Mouse (Mus musculus): Measurements from ENCODE around the gene Themis2. TPM values are rescaled to one million over a fixed set of nuclear protein-coding genes. Genes with fewer than 3 reads are reported as not detected.
"Not testable (repeated sequence)": the region's sequence is repeated elsewhere in the genome, so short reads cannot be mapped to it uniquely, and the experiment has no call there.

The Themis2 gene
- polyA plus RNA-seq, 1 experiment from 2014 or later, result 0.71 TPM

DNA sequence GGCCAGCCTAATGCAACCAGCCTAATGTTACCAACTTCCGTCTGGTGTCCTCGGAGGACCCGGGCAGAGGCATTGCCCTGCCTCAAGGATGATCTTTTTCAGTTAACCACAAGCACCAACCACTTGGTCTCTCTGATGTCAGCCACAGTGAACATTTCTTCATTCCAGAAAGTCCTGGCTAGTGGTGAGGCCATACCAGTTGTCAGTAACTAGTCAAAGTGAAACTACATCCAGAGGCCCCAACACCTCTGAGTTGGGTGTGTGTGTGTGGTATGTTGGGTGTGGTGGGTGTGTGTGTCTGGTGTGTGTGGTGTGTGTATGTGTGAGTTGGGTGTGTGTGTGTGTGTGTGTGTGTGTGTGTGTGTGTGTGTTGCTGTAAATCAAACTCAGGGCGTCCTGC is 47.4 kb downstream of the Themis2 start:
- ATAC-seq (ENCODE audit: low FRiP score), result no peak
- WGBS, result 94% methylated on average over 4 of the region's 4 CpGs
- H3K9ac ChIP-seq, result no peak overlapping the region
- H3K4me1 ChIP-seq (replicated peaks; ENCODE audit: control insufficient read depth, insufficient read depth, low read length), result peaks cover 9% of the 10 kb centered on the region
- no peak overlapping the region for H3K4me2 ChIP-seq (replicated peaks)
- no peak overlapping the region for H3K4me3 ChIP-seq (replicated peaks; ENCODE audit: low read length)
- no peak for DNase-seq (ENCODE audit: low spot score)
- H3K27me3 ChIP-seq (ENCODE audit: control insufficient read depth, insufficient read depth, low read length), result no peaks in the 10 kb centered on the region
- H3K36me3 ChIP-seq (replicated peaks; ENCODE audit: control insufficient read depth, insufficient read depth), result no peaks in the 10 kb centered on the region
- H3K27ac ChIP-seq, result no peak overlapping the region
- no peaks in the 10 kb centered on the region for H3K9me3 ChIP-seq (ENCODE audit: control insufficient read depth, low read length)

DNA sequence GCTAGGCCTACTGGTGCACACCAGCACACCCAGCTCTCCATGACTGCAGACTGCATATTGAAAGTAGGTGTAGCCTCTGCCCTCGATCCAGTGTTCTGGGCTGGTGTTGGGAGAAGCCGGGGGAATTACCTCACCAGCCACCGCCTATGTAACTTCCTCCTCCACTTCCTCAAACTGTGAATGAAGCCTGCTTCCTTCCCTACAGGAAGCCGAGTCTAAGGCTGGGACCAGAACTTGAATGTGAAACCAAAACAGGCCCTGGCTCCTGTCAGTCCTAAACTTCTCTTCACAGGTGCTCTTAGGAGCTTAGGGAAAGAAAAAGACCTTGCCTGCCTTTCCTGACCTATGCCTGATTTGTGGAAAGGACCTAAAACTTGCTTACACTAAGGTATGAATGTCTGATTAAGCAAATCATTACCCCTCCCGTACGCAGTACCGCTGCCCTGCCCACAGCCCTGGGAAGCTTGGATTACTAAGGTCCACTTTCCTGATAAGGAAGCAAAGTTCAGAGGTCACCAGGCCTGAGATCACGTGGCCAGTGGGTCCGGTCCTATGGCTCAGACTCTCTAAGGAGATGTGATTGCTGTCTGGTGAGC is 48.4 kb downstream of the Themis2 start:
- Histone ChIP-seq H3K27me3 (ENCODE audit: control insufficient read depth, insufficient read depth, low read length) (no peaks in the 10 kb centered on the region), H3K4me2 (replicated peaks) (no peak overlapping the region), H3K9me3 (ENCODE audit: control insufficient read depth, low read length) (no peaks in the 10 kb centered on the region), H3K27ac (no peak overlapping the region), H3K9ac (no peak overlapping the region), H3K36me3 (replicated peaks; ENCODE audit: control insufficient read depth, insufficient read depth) (no peaks in the 10 kb centered on the region), H3K4me3 (replicated peaks; ENCODE audit: low read length) (no peak overlapping the region), H3K4me1 (replicated peaks; ENCODE audit: control insufficient read depth, insufficient read depth, low read length) (peaks cover 14% of the 10 kb centered on the region)
- DNase-seq (ENCODE audit: low spot score) (no peak), ATAC-seq (ENCODE audit: low FRiP score) (no peak)
- 77% methylated on average over 9 of the region's 9 CpGs for WGBS

DNA sequence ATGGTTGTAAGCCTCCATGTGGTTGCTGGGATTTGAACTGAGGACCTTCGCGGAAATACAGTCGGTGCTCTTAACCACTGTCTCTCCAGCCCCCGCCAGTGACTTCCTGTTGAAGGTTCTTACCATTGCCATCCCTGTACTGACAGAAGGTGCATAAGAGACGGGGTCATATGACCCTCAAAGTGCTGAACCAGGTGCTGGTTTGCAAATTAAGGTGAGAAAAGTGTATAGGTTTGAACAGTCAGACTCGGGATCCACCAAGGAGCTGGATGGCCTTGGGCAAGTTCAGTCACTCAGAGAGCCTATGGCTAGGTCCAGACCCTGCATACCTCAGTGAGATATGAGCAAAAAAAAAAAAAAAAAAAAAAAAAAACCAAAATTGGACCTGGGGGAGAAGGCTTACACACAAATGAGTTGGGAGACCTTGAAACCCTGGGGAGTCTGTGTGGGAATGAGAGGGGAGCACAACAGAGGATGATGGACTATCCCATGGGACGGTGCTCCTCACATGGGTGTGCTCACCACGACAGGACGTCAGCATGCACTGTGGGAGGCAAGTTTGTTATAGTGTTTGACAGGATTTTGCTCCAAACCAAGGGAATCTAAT is 49.2 kb downstream of the Themis2 start:
- no peak for DNase-seq (ENCODE audit: low spot score)
- no peak overlapping the region for H3K4me3 ChIP-seq (replicated peaks; ENCODE audit: low read length)
- H3K27ac ChIP-seq, result no peak overlapping the region
- WGBS, result 82% methylated on average over 9 of the region's 9 CpGs
- no peaks in the 10 kb centered on the region for H3K36me3 ChIP-seq (replicated peaks; ENCODE audit: control insufficient read depth, insufficient read depth)
- no peak overlapping the region for H3K9ac ChIP-seq
- H3K4me2 ChIP-seq (replicated peaks), result no peak overlapping the region
- no peaks in the 10 kb centered on the region for H3K9me3 ChIP-seq (ENCODE audit: control insufficient read depth, low read length)
- no peak for ATAC-seq (ENCODE audit: low FRiP score)
- no peaks in the 10 kb centered on the region for H3K27me3 ChIP-seq (ENCODE audit: control insufficient read depth, insufficient read depth, low read length)
- peaks cover 14% of the 10 kb centered on the region for H3K4me1 ChIP-seq (replicated peaks; ENCODE audit: control insufficient read depth, insufficient read depth, low read length)

DNA sequence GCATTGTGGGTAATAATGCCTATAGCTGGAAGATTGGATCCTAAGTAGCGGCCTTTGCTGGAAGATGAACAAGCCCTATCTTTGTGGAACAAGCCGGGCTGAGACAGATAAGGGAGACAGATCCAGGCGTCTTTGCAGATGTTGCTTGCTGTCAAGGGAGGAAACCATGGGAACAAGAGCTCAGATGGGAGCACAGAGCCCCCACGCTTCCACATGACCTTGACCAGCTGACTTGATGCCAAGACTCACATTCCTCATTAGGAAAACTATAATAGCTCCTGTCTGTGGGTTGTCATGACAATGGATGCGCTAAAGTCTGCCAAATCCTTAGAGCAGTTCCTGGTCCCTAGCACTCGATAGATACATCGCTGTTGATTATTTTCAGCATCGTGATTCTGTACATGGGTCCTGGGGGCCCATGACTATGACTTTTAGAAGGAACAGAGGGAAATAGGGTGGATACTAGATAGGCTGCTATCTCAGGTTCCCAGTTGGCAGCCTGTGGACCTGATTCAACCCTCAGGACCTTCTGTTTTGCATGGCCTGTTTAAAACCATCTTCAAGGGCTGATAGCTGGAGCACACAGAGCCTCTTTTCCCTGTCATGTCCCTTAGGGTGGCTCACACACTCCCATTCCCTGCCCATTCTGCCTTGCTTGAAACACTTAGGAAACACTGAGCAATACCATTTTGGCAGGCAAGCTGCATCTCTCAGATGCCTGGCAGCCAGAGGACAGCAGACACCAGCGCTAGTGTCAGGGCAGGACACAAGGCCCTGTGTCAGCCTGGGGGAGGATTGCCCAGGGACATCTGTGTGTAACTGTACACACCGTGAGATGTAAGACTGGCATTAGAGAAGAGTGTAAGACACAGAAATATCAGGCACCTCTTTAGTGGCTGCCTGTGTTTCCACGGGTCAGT is 51.9 kb downstream of the Themis2 start:
- peaks cover 14% of the 10 kb centered on the region for H3K4me1 ChIP-seq (replicated peaks; ENCODE audit: control insufficient read depth, insufficient read depth, low read length)
- H3K4me3 ChIP-seq (replicated peaks; ENCODE audit: low read length), result no peak overlapping the region
- no peaks in the 10 kb centered on the region for H3K36me3 ChIP-seq (replicated peaks; ENCODE audit: control insufficient read depth, insufficient read depth)
- H3K9me3 ChIP-seq (ENCODE audit: control insufficient read depth, low read length), result no peaks in the 10 kb centered on the region
- ATAC-seq (ENCODE audit: low FRiP score) (peak; percentile 53; the same call in 1 of the 2 replicates), DNase-seq (ENCODE audit: low spot score) (peak; percentile 30)
- H3K9ac ChIP-seq, result no peak overlapping the region
- peak overlapping the region; percentile 41 for H3K27ac ChIP-seq
- H3K4me2 ChIP-seq (replicated peaks), result no peak overlapping the region
- H3K27me3 ChIP-seq (ENCODE audit: control insufficient read depth, insufficient read depth, low read length), result no peaks in the 10 kb centered on the region
- WGBS, result 60% methylated on average over 11 of the region's 11 CpGs

DNA sequence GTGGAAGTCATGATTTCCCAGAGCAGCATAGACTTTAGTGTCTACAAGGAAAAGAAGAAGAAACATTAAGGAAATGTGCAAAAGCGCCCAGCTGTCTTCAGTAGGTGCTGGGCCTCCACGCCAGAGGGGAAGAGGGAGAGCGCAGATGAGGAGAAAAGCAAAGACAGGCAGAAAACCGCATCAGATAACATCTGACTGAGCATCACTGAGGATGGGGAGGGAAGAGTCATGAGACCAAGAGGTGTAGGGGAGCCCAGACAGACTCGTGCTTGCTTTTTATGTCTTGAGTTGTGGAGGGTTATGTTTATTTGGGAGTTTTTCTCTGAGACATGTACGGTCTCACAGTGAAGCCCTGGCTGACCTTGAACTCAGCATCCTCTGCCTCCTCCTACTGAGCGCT is 54.7 kb downstream of the Themis2 start:
- ATAC-seq (ENCODE audit: low FRiP score) (no peak), DNase-seq (ENCODE audit: low spot score) (no peak)
- WGBS, result 94% methylated on average over 7 of the region's 7 CpGs
- Histone ChIP-seq H3K9ac (no peak overlapping the region), H3K4me3 (replicated peaks; ENCODE audit: low read length) (no peak overlapping the region), H3K36me3 (replicated peaks; ENCODE audit: control insufficient read depth, insufficient read depth) (no peaks in the 10 kb centered on the region), H3K27me3 (ENCODE audit: control insufficient read depth, insufficient read depth, low read length) (no peaks in the 10 kb centered on the region), H3K27ac (no peak overlapping the region), H3K9me3 (ENCODE audit: control insufficient read depth, low read length) (no peaks in the 10 kb centered on the region), H3K4me1 (replicated peaks; ENCODE audit: control insufficient read depth, insufficient read depth, low read length) (peaks cover 14% of the 10 kb centered on the region), H3K4me2 (replicated peaks) (no peak overlapping the region)

DNA sequence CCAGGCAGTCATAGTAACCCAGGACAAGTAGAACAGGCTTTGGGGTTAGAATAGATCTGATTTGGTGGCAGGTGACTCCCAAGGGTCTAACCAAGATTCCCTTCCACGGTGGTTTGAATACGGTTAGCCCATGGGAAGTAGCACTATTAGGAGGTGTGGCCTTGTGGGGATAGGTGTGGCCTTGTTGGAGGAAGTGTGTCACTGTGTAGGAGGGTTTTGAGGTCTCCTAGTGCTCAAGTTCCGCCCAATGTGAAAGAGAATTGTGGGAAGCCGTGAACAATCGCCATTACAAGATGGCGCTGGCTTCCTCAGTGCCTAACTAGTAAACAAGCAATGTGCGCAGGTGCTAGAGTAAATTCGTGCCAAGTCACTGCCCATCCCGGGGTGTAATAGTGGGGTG is 59.0 kb downstream of the Themis2 start:
- H3K36me3 ChIP-seq (replicated peaks; ENCODE audit: control insufficient read depth, insufficient read depth); DNase-seq (ENCODE audit: low spot score); H3K27ac ChIP-seq; H3K4me2 ChIP-seq (replicated peaks); H3K9me3 ChIP-seq (ENCODE audit: control insufficient read depth, low read length); H3K27me3 ChIP-seq (ENCODE audit: control insufficient read depth, insufficient read depth, low read length); H3K4me1 ChIP-seq (replicated peaks; ENCODE audit: control insufficient read depth, insufficient read depth, low read length); H3K9ac ChIP-seq; ATAC-seq (ENCODE audit: low FRiP score); H3K4me3 ChIP-seq (replicated peaks; ENCODE audit: low read length): not testable (repeated sequence)
- 94% methylated on average over 9 of the region's 9 CpGs for WGBS

DNA sequence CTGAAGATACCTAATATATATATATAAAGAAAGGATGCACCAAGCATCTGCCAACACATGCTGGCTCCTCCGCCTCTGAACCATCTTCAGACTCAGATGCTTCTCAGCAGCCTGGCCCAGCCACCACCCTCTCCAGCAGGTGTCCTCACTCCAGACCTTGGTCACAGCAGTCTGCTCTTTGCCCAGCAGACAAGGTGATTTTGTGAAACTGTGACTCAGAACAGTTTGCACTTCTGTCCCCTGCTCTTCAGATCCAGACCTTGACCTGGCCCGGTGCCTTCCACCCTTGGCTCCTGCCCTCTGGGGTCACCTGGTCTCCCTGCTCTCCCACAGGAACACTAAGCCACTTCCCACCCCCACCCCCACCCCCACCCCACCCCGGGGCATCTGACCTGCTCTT is 60.3 kb downstream of the Themis2 start:
- Histone ChIP-seq H3K4me1 (replicated peaks; ENCODE audit: control insufficient read depth, insufficient read depth, low read length) (no peaks in the 10 kb centered on the region; the same call in 1 of the 2 replicates), H3K9ac (no peak overlapping the region)
- 77% methylated on average over 3 of the region's 3 CpGs for WGBS

DNA sequence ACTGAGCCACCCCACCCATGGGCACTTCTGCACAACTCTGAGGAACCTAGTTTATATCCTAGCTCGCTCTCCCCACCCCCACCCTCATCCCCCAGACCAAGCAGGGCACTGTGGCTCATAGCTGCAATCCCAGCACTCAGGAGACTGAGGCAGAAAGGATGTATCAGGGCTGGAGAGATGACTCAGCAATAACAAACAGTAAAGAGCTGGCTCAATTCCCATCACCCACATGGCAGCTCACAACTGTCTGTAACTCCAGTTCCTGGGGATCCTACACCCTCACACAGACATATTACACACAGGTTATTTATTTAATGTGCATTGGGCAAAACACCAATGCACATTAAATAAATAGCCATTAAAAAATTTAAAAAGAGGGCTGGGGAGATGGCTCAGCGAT is 60.8 kb downstream of the Themis2 start:
- no peak for ATAC-seq (ENCODE audit: low FRiP score)

More for the DNA sequence above, 60.3 kb downstream of the Themis2 start:
- H3K9me3 ChIP-seq (ENCODE audit: control insufficient read depth, low read length), result no peaks in the 10 kb centered on the region
- H3K36me3 ChIP-seq (replicated peaks; ENCODE audit: control insufficient read depth, insufficient read depth), result no peaks in the 10 kb centered on the region
- DNase-seq (ENCODE audit: low spot score) (no peak), ATAC-seq (ENCODE audit: low FRiP score) (no peak)
- H3K4me2 ChIP-seq (replicated peaks), result no peak overlapping the region
- no peak overlapping the region for H3K4me3 ChIP-seq (replicated peaks; ENCODE audit: low read length)
- H3K27ac ChIP-seq, result no peak overlapping the region
- H3K27me3 ChIP-seq (ENCODE audit: control insufficient read depth, insufficient read depth, low read length), result no peaks in the 10 kb centered on the region

DNA sequence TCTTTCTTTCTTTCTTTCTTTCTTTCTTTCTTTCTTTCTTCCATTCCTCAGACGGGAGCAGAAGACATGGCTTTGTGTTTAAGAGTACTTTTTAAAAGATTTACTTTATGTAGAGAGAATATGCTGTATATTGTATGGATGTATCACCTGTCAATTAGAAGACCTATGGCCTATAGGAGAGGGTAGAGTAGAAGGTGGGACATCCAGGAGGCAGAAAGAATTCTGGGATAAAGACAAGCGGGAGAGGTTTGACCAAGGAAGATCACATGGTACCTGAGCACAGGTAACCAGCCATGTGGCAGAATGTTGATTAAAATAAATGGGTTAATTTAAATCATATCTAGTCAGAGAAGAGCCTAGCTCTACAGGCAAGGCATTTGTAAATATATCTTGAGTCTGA is 61.4 kb downstream of the Themis2 start:
- no peaks in the 10 kb centered on the region for H3K36me3 ChIP-seq (replicated peaks; ENCODE audit: control insufficient read depth, insufficient read depth)
- no peak overlapping the region for H3K27ac ChIP-seq
- H3K4me1 ChIP-seq (replicated peaks; ENCODE audit: control insufficient read depth, insufficient read depth, low read length), result no peaks in the 10 kb centered on the region; the same call in 1 of the 2 replicates
- H3K9ac ChIP-seq, result no peak overlapping the region
- DNase-seq (ENCODE audit: low spot score), result no peak
- no peaks in the 10 kb centered on the region for H3K27me3 ChIP-seq (ENCODE audit: control insufficient read depth, insufficient read depth, low read length)
- ATAC-seq (ENCODE audit: low FRiP score), result no peak
- no peak overlapping the region for H3K4me2 ChIP-seq (replicated peaks)
- 91% methylated on average over 2 of the region's 2 CpGs for WGBS
- H3K4me3 ChIP-seq (replicated peaks; ENCODE audit: low read length), result no peak overlapping the region
- H3K9me3 ChIP-seq (ENCODE audit: control insufficient read depth, low read length), result no peaks in the 10 kb centered on the region

More for the DNA sequence above, 60.8 kb downstream of the Themis2 start:
- H3K36me3 ChIP-seq (replicated peaks; ENCODE audit: control insufficient read depth, insufficient read depth), result no peaks in the 10 kb centered on the region
- no peaks in the 10 kb centered on the region for H3K9me3 ChIP-seq (ENCODE audit: control insufficient read depth, low read length)
- no peak overlapping the region for H3K27ac ChIP-seq
- no peak overlapping the region for H3K4me2 ChIP-seq (replicated peaks)
- H3K4me3 ChIP-seq (replicated peaks; ENCODE audit: low read length), result no peak overlapping the region
- no peak overlapping the region for H3K9ac ChIP-seq
- H3K27me3 ChIP-seq (ENCODE audit: control insufficient read depth, insufficient read depth, low read length), result no peaks in the 10 kb centered on the region
- H3K4me1 ChIP-seq (replicated peaks; ENCODE audit: control insufficient read depth, insufficient read depth, low read length), result no peaks in the 10 kb centered on the region; the same call in 1 of the 2 replicates
- 83% methylated on average over 2 of the region's 2 CpGs for WGBS
- DNase-seq (ENCODE audit: low spot score), result no peak
